Mouse (Mus musculus) gastrocnemius, postnatal 14 days (tissue): Measurements from ENCODE around the gene Gse1. TPM values are rescaled to one million over a fixed set of nuclear protein-coding genes. Genes with fewer than 3 reads are reported as not detected.

Experiments
- DNase-seq: peaks from one replicate; pipeline ENCODE4 v3.0.0; 2021; ENCODE audit warnings: mixed read lengths
- intact Hi-C: fragments of 180-260 bp; cut with DNase I; formaldehyde crosslinking; loops from one replicate; pipeline ENCODE4 v1.15.1; 2025; ENCODE audit warnings: low total_unique reads
- total RNA-seq, 2 experiments: library from RNA; stranded (reverse); gene quantifications; 2 replicates each; pipeline ENCODE4 v1.2.3; 2021

Gse1 gene
- total RNA-seq, 2 experiments from 2014 or later, result 22.7 to 28.7 TPM

DNA sequence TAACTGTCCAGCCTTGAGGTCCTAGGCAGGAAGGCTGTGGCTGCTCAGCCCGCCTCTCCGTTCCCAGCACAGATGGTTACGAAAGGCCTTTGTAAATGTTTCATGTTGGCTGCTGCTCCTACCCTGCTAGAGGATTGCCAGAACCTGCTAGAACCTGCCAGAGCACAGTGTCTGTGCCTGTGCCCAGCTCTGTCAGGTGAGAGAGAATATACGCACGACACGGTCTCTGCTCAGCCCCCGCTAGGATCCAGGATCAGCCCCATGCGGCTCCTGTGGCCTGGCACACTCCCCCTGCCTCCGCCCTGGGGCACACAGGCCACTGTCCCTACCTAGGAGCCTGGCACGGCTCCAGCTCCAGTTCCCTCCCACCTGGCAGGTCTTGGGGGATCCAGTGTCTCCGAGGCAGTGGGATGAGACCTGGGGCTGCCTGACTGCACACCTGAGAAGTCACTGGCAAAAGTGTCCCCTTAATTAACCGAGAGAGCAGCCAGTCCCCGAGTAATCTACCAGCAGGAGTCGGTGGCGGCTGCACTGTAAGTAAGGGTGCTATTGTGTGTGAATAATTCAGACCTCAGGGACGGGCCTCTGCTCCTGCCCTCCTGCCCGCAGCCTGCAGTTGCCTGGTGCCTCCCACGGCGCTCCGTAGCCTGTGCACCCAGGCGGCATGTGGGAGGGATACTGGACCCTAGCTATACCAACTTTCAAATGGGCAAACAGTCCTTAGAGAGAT, 209.6 kb downstream of the Gse1 start:
- DNase-seq, result no peak
- intact Hi-C loops, result no loop called here

DNA sequence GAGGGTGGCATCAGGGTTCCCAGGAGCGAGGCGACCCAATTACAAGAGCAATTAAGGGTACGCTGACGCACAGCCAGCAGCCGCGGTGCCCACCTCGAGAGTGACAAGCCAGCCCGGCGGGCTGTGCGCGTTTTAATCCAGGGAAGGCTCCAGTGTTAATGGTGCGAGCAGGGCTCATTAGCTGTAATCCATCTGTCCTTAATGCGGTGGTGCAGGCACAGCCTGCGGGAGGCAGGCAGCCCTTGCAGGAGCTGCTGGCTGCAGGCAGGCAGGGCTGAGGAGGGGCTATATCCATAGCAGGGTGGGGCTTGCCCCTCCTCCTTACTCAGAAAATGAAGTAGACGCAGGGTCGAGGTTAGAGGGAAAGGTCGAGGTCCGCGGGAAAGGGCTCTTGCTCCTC, 211.1 kb downstream of the Gse1 start:
- DNase-seq, result no peak
- intact Hi-C loops, result no loop called here

DNA sequence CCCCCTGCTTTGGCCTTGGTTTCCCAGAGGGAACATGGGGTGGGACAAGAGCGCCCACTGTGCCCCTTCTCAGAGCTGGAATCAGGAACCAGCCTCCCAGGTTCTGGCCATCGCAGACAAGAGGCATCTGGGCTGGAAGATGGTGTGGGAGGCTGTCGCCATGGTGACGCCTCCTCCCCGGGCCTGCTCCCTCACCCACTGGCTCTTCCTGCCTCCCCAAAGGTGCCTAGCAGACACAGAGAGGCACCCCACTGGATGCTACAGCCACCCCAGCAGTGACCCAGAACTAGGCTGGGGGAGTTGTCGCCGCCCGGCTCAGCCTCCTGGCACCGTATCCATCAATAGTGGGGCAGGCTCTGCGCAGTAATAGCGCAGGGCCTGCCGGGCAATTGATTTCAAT, 212.5 kb downstream of the Gse1 start:
- intact Hi-C loops, result no loop called here
- no peak for DNase-seq

DNA sequence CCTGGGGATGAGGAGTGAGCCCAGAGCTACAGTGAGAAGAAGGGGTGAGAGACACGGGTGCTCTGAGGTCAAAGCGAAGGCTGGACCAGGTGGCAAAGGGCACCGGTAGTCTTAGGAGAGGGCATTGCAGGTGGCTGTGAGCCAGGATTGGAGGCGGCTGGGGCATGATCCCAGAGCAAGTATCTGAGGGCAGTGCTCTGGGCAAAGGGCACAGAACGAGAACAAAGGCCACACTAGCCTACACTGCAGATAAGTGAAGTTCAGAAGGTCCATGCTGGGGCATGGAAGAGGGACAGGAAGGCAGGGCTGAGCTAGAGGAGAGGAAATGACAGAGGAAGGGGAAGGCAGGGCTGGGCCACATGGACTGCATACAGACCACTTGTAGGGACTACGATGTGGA, 213.4 kb downstream of the Gse1 start:
- intact Hi-C loops, result no loop called here
- no peak for DNase-seq

DNA sequence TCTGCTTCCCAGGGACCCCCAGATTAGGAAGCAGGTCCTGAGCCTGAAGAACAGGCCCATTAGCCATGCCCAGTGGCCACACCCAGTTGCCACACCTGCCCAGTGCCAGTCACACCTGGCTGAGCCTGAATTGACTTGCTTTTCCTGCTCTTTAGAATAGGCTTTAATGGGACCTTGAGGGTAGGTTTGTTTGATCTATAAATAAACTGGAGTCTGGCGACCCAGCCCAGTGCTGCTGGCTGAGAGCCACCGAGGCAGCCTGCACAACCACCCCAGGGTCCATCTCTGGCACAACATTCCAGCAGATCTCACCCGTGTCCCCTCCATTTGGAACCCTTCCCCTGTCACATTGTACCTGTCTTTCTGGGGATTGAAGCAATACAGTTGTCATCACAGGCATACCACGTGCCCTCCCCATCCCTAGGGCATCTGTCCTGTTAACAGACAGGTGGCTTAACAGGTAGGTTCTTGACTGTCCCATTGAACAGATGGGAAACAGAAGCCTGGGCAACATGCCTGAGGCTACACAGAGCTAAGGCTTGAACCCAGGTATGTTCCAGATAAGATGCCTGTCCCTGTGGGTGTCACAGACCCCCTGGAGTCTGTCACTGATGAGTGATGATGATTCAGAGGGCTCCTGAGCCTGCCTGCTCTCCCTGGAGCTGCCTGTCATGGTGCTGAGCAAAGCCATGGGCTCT, 214.2 kb downstream of the Gse1 start:
- intact Hi-C loops, result no loop called here
- no peak for DNase-seq

DNA sequence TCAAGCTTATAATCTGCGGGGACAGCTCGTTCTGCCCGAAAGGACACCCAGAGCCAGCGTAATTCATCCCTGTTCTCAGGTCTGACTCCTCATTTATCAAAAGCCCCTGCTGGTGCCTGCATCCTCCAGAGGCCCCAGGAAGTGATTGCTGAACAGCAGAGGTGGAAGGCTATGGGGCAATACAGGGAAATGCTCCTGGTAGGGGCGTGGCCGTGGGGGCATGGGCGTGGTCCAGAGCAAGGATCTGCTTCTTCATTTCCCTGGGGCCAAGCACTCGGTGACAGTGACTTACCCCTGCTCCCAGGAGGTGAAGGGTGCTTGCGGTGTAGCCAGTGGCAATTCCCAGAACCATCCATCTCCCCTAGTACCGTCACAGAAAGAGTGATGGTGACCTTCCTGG, 217.0 kb downstream of the Gse1 start:
- intact Hi-C loops, result no loop called here
- DNase-seq, result no peak

DNA sequence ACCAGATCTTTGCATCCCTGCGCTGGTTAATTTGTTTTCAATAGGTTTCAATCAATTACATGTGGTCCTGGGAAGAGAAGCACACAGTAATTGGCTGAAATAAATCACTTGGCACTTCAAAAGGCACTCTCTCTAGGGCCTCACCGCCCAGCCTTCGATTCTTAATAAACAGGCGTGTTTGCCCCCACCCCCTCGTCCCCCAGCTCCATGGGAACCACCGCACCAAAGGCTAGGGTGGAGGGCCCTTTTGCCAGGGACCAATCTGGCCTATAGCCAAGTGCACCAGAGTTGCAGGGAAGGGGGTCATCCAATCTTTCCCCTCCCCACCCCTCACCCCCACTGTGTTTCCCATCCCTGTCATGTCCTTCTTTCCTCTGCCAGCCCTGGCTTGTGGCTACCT, 219.9 kb downstream of the Gse1 start:
- DNase-seq, result no peak
- intact Hi-C loops, result no loop called here

DNA sequence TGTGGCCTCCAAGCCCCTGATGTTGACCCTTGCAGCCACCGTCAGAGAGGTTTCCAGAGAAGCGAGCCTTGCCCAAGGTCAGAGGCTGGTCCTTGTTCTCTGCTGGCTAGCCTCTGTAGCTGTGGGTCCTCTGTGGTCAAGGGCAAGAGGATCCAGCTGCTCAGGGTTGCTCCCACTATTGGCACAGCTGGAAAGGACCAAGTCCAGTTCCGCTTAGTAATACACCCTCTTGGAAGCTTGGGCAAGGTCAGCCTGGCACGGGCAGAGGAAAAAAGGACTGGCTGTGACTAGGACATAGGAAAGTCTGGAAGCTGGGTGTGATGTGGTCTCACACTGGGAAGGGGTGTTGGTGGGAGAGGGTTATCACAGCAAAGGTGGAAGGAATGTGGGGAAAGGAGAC, 220.9 kb downstream of the Gse1 start:
- intact Hi-C loops, result no loop called here

DNA sequence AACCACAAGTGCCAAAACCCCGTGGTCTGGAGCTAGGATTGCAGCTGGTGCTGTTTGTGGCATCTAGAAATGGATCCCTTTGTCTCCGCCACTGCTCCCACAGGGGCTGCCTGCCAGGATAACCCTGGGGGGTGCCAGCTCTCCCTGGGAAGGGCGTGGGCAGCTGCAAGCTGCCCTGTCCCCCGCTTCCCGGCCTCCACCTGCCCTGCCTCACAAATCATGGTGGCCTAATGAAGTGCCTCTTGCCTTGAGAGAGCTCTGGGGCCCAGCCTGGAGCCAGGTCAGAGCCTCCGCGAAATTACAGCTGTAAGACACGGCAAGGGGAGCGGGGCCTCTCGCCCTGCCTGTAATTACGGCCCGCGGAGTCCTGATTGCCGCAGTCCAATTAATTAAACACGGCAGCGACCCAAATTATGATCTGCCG, 221.4 kb downstream of the Gse1 start:
- intact Hi-C loops, result no loop called here
- DNase-seq, result peak; percentile 82

More for the DNA sequence above, 220.9 kb downstream of the Gse1 start:
- DNase-seq, result no peak

DNA sequence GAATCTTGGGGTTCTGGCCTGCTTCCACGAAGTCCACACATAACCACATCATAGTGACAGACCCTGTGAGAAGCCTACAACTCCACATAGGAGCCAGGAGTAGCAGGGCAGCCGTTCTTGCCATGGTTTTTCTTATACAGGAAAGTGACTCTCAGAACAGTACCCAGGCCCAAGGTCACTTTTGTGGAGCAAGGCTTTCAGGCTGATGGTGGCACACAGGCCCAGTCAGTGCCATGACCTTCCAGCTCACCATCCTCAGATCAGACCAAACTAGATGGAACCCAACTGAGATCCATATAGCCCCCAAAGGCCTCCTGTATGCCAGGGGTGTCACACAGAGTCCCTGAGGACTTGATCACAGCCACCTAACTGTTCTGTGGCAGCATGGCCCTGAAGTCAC, 223.9 kb downstream of the Gse1 start:
- DNase-seq, result no peak
- intact Hi-C loops, result no loop called here

DNA sequence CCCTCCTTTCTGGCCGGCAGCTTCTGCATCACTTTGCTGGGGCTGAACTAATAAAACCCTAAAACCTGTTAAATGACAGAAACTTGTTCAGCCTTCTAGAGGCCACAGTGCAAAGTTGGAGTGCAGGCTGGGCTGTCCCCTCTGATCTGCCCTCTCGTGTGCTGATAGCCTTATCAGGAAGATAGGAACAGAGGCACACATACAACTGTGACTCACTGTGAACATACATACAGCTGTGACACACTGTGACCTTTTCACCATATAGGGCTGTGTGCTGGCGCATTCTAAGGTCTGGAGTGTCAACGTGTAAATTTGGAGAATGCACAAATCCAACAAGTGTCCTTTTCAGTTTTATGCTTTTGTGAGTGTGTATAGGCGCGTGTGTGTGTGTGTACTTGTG, 226.1 kb downstream of the Gse1 start:
- intact Hi-C loops, result no loop called here
- DNase-seq, result no peak

DNA sequence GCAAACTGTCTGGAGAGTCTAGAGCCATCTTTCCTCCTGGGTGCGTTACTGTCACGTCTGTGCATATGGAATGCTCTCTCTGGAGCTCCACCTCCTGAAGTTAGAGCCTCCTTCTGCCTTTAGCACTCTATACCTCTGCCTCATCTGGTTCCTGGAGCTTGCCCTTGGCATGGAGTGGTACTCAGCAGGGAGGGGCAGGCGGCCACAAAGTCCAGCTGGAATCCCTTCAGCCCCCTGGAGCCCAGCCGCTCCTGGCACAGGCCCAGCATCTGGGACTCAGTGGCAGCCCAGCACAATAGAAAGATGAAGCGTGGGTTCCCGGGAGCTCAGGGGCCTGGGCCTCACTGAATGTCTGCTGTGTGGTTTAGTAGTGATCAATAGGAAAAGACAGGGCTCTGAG, 232.1 kb downstream of the Gse1 start:
- intact Hi-C loops, result no loop called here
- DNase-seq, result no peak

DNA sequence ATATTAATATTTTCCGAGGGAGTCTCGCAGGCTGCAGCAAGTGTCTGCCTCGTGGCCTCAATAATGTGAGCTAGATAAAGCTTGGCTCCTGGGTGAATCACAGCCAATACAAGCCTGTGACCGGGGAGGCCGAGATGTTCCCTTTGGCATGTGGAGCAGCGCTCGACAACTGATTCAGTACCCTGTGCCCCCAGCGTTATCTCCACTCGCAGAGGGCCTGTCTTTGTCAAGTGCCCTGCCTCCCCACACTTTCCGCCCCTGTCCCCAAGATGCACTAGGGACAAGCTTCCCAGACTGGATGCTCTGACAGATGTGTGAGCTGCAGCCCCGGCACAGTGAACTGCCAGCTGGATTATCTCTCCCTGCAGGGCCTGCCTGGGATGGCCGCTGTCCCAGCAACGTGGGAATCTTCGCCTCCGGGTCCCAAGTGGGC, 233.9 kb downstream of the Gse1 start:
- intact Hi-C loops, result no loop called here
- no peak for DNase-seq

DNA sequence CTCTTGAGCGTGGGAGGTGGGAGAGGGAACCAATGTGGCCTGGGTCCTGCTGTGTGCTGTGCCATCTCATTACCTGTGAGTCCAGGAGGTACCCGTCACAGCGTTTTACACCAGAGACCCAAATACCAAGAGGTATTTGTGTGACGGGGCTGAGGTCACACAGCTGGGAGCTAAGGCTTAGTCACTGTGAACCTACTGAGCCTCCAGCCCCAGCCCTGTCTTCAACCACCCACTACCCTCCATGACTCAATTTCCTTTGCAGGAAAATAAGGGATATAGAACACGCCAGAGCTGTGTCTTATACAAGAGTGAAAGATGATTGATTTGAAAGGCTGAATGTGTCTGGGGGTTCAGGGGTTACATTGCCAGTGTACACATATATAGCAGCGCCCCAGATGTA, 234.4 kb downstream of the Gse1 start:
- intact Hi-C loops, result no loop called here
- DNase-seq, result no peak

DNA sequence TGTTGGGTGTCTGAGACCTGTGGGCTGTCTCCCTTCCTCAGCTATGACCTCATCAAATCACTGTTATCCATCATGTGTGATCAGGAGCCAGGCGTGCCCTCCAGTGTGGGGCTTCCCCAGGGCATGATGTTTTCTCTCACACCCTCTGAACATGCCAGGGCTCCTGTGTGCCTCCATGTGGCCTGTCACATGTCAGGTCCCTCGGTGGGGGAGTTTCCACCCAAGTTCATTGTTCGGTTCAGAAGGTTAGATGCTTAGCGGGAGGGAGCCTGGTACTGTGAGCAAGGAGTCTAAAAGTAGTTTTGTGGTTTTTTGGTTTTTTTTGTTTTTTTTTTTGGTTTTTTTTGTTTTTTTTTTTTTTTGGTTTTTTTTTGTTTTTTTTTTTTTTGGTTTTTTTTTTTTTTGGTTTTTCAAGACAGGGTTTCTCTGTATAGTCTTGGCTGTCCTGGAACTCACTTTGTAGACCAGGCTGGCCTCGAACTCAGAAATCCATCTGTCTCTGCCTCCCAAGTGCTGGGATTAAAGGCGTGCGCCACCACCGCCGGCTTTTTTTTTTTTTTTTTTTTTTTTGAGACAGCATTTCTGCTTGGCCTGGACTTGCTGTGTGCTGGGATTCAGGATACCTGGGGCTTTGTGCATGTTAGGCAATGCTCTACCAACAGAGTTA, 235.8 kb downstream of the Gse1 start:
- DNase-seq, result no peak
- intact Hi-C loops, result no loop called here

DNA sequence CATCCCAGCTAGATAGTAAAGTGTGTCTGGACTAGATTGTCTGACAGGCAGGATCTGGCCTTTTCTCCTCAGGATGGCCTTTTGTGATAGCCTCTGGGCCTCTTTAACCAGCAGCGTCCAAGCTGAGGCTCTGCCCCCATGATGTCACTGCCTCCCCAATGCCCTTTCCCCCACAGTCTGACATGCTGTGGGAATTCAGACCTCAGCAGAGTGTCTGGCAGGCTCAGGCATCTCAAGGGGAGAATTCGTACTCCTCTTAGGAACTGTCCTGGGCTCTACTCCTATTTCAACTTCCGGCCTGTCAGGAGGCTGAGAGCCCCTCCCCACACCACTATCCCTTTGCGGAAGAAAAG, 236.3 kb downstream of the Gse1 start:
- intact Hi-C loops, result no loop called here
- DNase-seq, result no peak

DNA sequence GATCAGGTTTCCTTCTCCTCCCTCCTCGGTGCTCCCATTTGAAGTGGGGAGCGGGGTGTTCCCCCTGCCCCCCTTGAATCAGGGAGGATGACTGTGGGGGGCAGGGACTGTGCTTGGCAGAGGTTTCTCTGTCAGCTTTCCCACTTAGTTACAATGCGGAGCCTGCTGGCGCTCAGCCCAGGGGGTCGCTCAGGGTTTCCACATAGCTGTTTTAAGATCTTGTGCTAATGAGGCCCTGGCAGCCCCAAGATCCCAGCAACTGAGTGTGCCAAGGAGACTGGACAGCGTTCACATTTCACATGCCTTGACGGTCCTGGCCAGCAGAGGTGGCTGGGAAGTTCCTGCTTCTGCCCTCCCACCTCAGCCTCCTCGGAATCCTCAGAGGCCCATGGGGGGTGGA, 237.5 kb downstream of the Gse1 start:
- DNase-seq, result peak; percentile 59
- intact Hi-C loops, result no loop called here

DNA sequence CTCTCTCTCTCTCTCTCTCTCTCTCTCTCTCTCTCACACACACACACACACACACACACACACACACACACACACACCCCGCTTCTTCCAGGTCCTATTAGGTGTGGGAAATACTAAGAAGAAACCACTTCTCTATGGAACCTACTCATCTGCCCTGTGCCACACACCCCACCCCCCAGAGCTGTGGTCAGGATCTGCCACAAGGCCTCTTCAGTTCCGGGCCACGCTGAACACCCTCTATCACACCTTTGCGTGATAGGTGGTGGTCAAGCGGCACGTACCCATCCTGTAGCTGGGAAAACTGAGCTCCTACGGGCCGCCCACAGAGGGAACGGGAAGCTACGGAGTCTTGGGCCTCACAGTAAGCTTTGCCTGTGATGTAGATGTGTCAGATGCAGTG, 238.0 kb downstream of the Gse1 start:
- intact Hi-C loops, result no loop called here
- DNase-seq, result no peak

DNA sequence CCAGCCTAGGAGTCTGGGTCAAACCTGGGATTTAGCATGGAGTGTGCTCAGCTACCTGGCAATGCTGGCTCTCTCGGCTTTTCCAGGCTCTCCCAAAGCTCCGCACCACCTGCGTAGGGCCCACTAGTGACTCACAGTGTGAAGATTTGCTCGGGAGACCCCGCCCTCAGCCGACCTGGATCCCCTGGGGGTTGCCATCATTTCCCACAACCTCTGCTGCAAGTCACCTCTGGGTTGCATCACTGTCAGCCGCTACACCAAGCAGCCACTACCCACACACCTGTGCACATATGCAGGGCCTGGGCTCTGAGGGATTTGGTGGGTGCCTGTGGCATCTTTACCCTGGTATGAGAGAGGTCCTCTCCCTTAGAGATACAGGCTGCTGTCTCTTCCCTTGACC, 239.3 kb downstream of the Gse1 start:
- intact Hi-C loops, result no loop called here
- DNase-seq, result no peak

DNA sequence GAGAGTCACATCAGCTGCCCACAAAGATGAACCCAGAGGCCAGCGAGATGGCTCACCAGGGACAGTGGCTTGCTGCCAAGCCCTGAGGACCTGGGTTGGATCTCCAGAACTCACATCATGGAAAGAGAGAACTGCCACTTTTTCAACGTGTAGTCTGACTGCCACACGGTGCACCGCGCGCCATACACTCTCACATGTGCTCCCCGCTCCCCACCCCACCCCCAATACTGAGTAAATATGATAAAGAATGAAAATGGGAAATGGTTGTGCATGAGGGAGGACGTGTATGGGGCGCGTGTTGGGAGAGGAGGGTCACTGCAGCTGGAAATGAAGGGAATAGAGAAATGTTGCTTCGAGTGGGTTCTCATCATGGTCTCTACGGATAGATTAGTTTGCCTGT, 241.9 kb downstream of the Gse1 start:
- no peak for DNase-seq
- intact Hi-C loops, result no loop called here

DNA sequence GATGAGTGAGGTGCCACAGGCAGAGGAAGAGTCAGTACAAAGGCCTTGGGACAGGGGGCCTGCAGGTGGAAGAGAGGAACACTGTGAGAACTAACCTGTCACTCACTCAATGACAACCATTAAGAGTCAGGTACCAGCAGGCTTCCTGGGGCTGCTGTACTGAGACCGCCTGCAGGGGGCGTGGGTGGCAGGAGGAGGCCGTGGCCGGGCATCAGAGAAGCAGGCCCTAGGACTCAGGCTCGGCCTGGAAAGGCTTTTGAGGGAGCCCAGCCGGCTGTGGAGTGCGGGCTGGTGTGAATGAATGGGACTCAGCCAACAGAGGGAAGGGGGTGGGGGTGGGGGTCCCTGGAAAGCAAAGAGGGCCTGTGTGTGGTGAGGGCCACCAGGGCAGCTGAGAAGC, 242.9 kb downstream of the Gse1 start:
- intact Hi-C loops, result no loop called here
- DNase-seq, result peak; percentile 61
